ENCODE assay signal across 13 mouse cellular contexts in the genomic region with DNA sequence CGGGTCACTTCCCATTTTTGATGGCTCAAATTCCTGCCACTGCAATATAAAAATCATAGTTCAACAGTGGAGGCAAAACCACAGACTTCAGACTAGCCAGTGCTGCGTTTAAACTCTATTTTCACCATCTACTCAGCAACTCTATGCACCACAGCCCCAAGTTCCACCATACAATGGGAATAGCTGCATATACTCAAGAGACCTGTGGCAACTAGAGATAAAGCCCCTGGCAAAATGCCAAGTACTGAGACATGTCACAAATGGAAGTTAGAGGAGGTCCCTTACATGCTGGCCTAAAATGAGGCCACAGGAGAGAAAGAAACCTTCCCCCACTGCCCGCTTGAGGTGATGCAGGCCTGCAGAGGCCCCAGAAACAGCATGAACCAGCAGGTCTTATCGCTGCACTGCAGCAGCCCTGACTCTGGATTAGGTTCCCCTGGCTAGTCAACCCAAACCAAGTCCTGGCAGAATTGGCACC.
A peak's percentile ranks its signal among the peaks of the same experiment; 100 is the strongest.
DNase-seq lines count a peak whose midpoint lies in the region; ATAC-seq and TF ChIP-seq lines count a peak whose summit lies in the region.
"Had no signal": no experiment of that assay in that cellular context is flagged by ENCODE, and none has a peak within 500 bp of the region (broad histone marks: within the 10 kb centered on the region; RNA-seq: fewer than 3 reads in every experiment).

No protein-coding gene starts in this region.

- H3K9me3 ChIP-seq in G1E (replicated peaks): no peaks in the 10 kb centered on the region
- no peaks in the 10 kb centered on the region for H3K9me3 ChIP-seq in liver, embryonic 14.5 days (ENCODE audit: control insufficient read depth, low read length)
- H3K9me3 ChIP-seq: embryonic facial prominence, embryonic 13.5 days; limb, embryonic 12.5 days had no signal

- H3K36me3 ChIP-seq in kidney, adult 2 months (ENCODE audit: control insufficient read depth, insufficient read depth, low read length): no peaks in the 10 kb centered on the region
- H3K36me3 ChIP-seq in G1E (replicated peaks): no peaks in the 10 kb centered on the region
- peaks cover 2% of the 10 kb centered on the region for H3K36me3 ChIP-seq in heart, adult 2 months (ENCODE audit: control insufficient read depth, insufficient read depth, low read length)
- no peaks in the 10 kb centered on the region for H3K36me3 ChIP-seq in liver, embryonic 14.5 days (replicated peaks; ENCODE audit: control insufficient read depth, insufficient read depth, low read depth)
- H3K36me3 ChIP-seq: embryonic facial prominence, embryonic 13.5 days; limb, embryonic 12.5 days had no signal

- no peak for TF ChIP-seq EP300 in heart, adult 2 months (IDR thresholded peaks at IDR 0.05; ENCODE audit: insufficient read depth, low read depth, low read length)
- TF ChIP-seq EP300 in liver, embryonic 14.5 days (IDR thresholded peaks at IDR 0.05; ENCODE audit: low read depth): no peak

- no peak overlapping the region for H3K9ac ChIP-seq in heart, adult 2 months (ENCODE audit: low read depth, low read length)
- no peak overlapping the region for H3K9ac ChIP-seq in liver, embryonic 14.5 days (replicated peaks)
- H3K9ac ChIP-seq: embryonic facial prominence, embryonic 13.5 days; limb, embryonic 12.5 days had no signal

- WGBS in kidney, adult 2 months: 82% methylated on average over 4 of the region's 4 CpGs
- 42% methylated on average over 4 of the region's 4 CpGs for WGBS in heart, adult 2 months
- WGBS in liver, embryonic 14.5 days (ENCODE audit: insufficient replicate concordance): 29% methylated on average over 4 of the region's 4 CpGs

- H3K79me2 ChIP-seq in heart, adult 2 months (replicated peaks; ENCODE audit: control insufficient read depth, insufficient read depth, low read length): no peaks in the 10 kb centered on the region

- no peak overlapping the region for H3K27ac ChIP-seq in kidney, adult 2 months (ENCODE audit: insufficient read depth, low read depth, low read length)
- H3K27ac ChIP-seq in heart, adult 2 months: peak overlapping the region; percentile 18
- H3K27ac ChIP-seq in liver, embryonic 14.5 days: peak overlapping the region; percentile 45
- H3K27ac ChIP-seq: embryonic facial prominence, embryonic 13.5 days; kidney, postnatal 0 days; limb, embryonic 12.5 days had no signal

- no peak for TF ChIP-seq CTCF in kidney, adult 2 months (conservative IDR thresholded peaks at IDR 0.05; ENCODE audit: insufficient read depth, insufficient read length, low read depth, low read length)
- TF ChIP-seq CTCF in G1E (IDR thresholded peaks at IDR 0.05; ENCODE audit: low read depth, low read length): no peak
- no peak for TF ChIP-seq CTCF in heart, adult 2 months (IDR thresholded peaks at IDR 0.05)
- 0 out of 2 replicates have a peak, but pooled peaks have one; percentile 32 for TF ChIP-seq CTCF in liver, embryonic 14.5 days (IDR thresholded peaks at IDR 0.05; ENCODE audit: low read depth)

- H3K4me3 ChIP-seq in kidney, adult 2 months (ENCODE audit: insufficient read depth, low read depth, low read length): no peak overlapping the region
- no peak overlapping the region for H3K4me3 ChIP-seq in G1E (ENCODE audit: low read depth, low read length)
- H3K4me3 ChIP-seq in heart, adult 2 months: no peak overlapping the region
- H3K4me3 ChIP-seq in liver, embryonic 14.5 days (ENCODE audit: insufficient read depth in 1 of 2, low read depth in 2 of 2, low read length in 2 of 2): no peak overlapping the region
- H3K4me3 ChIP-seq: embryonic facial prominence, embryonic 13.5 days; limb, embryonic 12.5 days had no signal

- no peaks in the 10 kb centered on the region for H3K27me3 ChIP-seq in kidney, adult 2 months (replicated peaks; ENCODE audit: control insufficient read depth, insufficient read depth, low read length)
- H3K27me3 ChIP-seq in G1E (ENCODE audit: insufficient read depth, low read length): no peaks in the 10 kb centered on the region
- no peaks in the 10 kb centered on the region for H3K27me3 ChIP-seq in heart, adult 2 months (ENCODE audit: control insufficient read depth, insufficient read depth, low read length)
- H3K27me3 ChIP-seq in liver, embryonic 14.5 days (ENCODE audit: control insufficient read depth, insufficient read depth, low read length): no peaks in the 10 kb centered on the region
- H3K27me3 ChIP-seq: embryonic facial prominence, embryonic 13.5 days; limb, embryonic 12.5 days had no signal

- H3K4me1 ChIP-seq in kidney, adult 2 months (ENCODE audit: control insufficient read depth, insufficient read depth, low read length): no peaks in the 10 kb centered on the region
- H3K4me1 ChIP-seq in G1E (ENCODE audit: insufficient read depth, low read depth, low read length): peaks cover 13% of the 10 kb centered on the region
- peaks cover 16% of the 10 kb centered on the region for H3K4me1 ChIP-seq in heart, adult 2 months (ENCODE audit: control insufficient read depth, insufficient read depth, low read length)
- H3K4me1 ChIP-seq in liver, embryonic 14.5 days (replicated peaks; ENCODE audit: control insufficient read depth in 2 of 2, insufficient read depth in 2 of 2, low read length in 1 of 2): peaks cover 10 to 20% of the 10 kb centered on the region in 2 experiments

- 0 out of 2 replicates have a peak overlapping the region, but pooled peaks have one; percentile 14 for H3K4me2 ChIP-seq in liver, embryonic 14.5 days (ENCODE audit: low read depth)
- H3K4me2 ChIP-seq: embryonic facial prominence, embryonic 13.5 days; limb, embryonic 12.5 days had no signal

- ATAC-seq in G1E (ENCODE audit: extremely low read depth, insufficient number of reproducible peaks, low FRiP score, poor library complexity, severe bottlenecking): peak; percentile 84
- peak; percentile 91 for ATAC-seq in liver, embryonic 14.5 days (ENCODE audit: insufficient read depth)

- DNase-seq in kidney, adult 2 months: peak; percentile 14
- no peak for DNase-seq in kidney, postnatal 25 days
- peak; percentile 33 for DNase-seq in G1E (ENCODE audit: low spot score)
- peak in 1 of 2 experiments; percentile 38 for DNase-seq in heart, adult 2 months
- DNase-seq in liver, embryonic 14.5 days (ENCODE audit: low read depth in 3 of 3, low spot score in 3 of 3): peak; percentile 61 to 71 (median 62)
- DNase-seq in embryo, embryonic 10.5 days (ENCODE audit: low spot score): no peak
- no peak for DNase-seq in right cerebral cortex, postnatal 4 days
- DNase-seq in adrenal gland, postnatal 4 days (ENCODE audit: low spot score in 2 of 2): no peak
- DNase-seq: adrenal gland, postnatal 25 days; gastrocnemius, postnatal 14 days had no signal

- intact Hi-C loops in heart, adult 2 months (cut with DNase I): no loop called here

- no peak for TF ChIP-seq POLR2A in kidney, adult 2 months (IDR thresholded peaks at IDR 0.05; ENCODE audit: low read depth, low read length)
- no peak for TF ChIP-seq POLR2A in heart, adult 2 months (IDR thresholded peaks at IDR 0.05; ENCODE audit: insufficient read depth, low read depth, low read length)

Comparison
In these comparisons a context has a peak if more than half of its experiments do, and no peak if none do; other contexts are left out.
1. DNase-seq: peak in kidney, adult 2 months (single experiment), G1E (single experiment) and liver, embryonic 14.5 days (3 of 3); none in kidney, postnatal 25 days (0 of 2), embryo, embryonic 10.5 days (single experiment), right cerebral cortex, postnatal 4 days (single experiment) and adrenal gland, postnatal 4 days (0 of 2).